Mouse (Mus musculus) liver, adult 2 months (tissue): ENCODE measurements around the gene Arhgap42. TPM values are rescaled to one million over a fixed set of nuclear protein-coding genes. Genes with fewer than 3 reads are reported as not detected.

Experiments
- DNase-seq: peaks from one replicate; pipeline ENCODE4 v3.0.0-alpha.2; 2011; ENCODE audit warnings: low read depth, low spot score; ENCODE audit errors: extremely low read depth
- H3K27ac ChIP-seq: fragments of 200-500 bp; replicated peaks from 2 replicates; pipeline ENCODE4 v1.5.1; 2012; ENCODE audit warnings: low read depth, mild to moderate bottlenecking, control low read depth, inconsistent platforms, low read length; ENCODE audit not compliant: insufficient read depth
- H3K27me3 ChIP-seq: fragments of 200-500 bp; 2 replicates; pipeline ENCODE4 v1.6.1; 2012; ENCODE audit warnings: mild to moderate bottlenecking, moderate library complexity, low read length, inconsistent platforms; ENCODE audit not compliant: control insufficient read depth, insufficient read depth
- H3K36me3 ChIP-seq: fragments of 200-500 bp; 2 replicates; pipeline ENCODE4 v1.6.1; 2012; ENCODE audit warnings: low read length, inconsistent platforms; ENCODE audit not compliant: control insufficient read depth, insufficient read depth
- H3K4me1 ChIP-seq: fragments of 200-500 bp; 2 replicates; pipeline ENCODE4 v1.6.1; 2011; ENCODE audit warnings: low read length; ENCODE audit not compliant: control insufficient read depth, insufficient read depth
- H3K4me3 ChIP-seq: fragments of 200-500 bp; 2 replicates; pipeline ENCODE4 v1.5.1; 2011; ENCODE audit warnings: low read depth, mild to moderate bottlenecking, control low read depth, low read length, moderate library complexity; ENCODE audit not compliant: insufficient read depth
- H3K79me2 ChIP-seq: fragments of 200-500 bp; 2 replicates; pipeline ENCODE4 v1.6.1; 2012; ENCODE audit warnings: inconsistent platforms, mild to moderate bottlenecking, low read length, moderate library complexity; ENCODE audit not compliant: control insufficient read depth, insufficient read depth
- H3K9ac ChIP-seq: fragments of 200-500 bp; 2 replicates; pipeline ENCODE4 v1.6.1; 2012; ENCODE audit warnings: low read depth, mild to moderate bottlenecking, control low read depth, inconsistent platforms, low read length
- CTCF ChIP-seq: fragments of 200-500 bp; IDR thresholded peaks from 2 replicates; pipeline ENCODE4 v1.5.1; 2011; ENCODE audit warnings: low read depth, low read length, control low read depth
- POLR2A ChIP-seq: fragments of 200-500 bp; IDR thresholded peaks from 2 replicates; pipeline ENCODE4 v1.6.1; 2011; ENCODE audit warnings: low read length, control low read depth; ENCODE audit not compliant: insufficient read depth; ENCODE audit errors: extremely low read depth
- WGBS: fragments of 180-500 bp; shearing (Covaris S2); methylation state at CpG from one replicate; pipeline ENCODE4 v1.1.7; 2018; 5-methylcytosine and 5-hydroxymethylcytosine counted together
- polyA plus RNA-seq: library from polyadenylated mRNA; depleted of rRNA; stranded (reverse); fragments of >200 nt; gene quantifications from 2 replicates; pipeline ENCODE4 v1.2.3, GENCODE M21; 2012
- total RNA-seq: library from RNA; depleted of rRNA; stranded (reverse); fragments of >200 nt; gene quantifications from 2 replicates; pipeline ENCODE4 v1.2.3, GENCODE M21; 2014

Arhgap42 gene
- total and polyA plus RNA-seq, 2 experiments = 21.8 to 28.1 TPM

- WGBS = 87% methylated on average over 2 of the region's 2 CpGs
- Histone ChIP-seq H3K27ac (no peak overlapping the region), H3K27me3 (no peaks in the 10 kb centered on the region), H3K36me3 (no peaks in the 10 kb centered on the region), H3K4me3 (no peak overlapping the region), H3K79me2 (no peaks in the 10 kb centered on the region), H3K9ac (no peak overlapping the region), H3K4me1 (no peaks in the 10 kb centered on the region)
- no peak for DNase-seq
- TF ChIP-seq CTCF = no peak
- no peak for TF ChIP-seq POLR2A
Observed at GRCm38 (mm10) chr9:9262479-9262878, 23.6 kb upstream of the Arhgap42 start.

GRCm38 (mm10) chr9:9254764-9255163 is 15.9 kb upstream of the Arhgap42 start:
- no peaks in the 10 kb centered on the region for H3K36me3 ChIP-seq
- H3K27me3 ChIP-seq = no peaks in the 10 kb centered on the region
- DNase-seq = no peak
- no peak overlapping the region for H3K9ac ChIP-seq
- 83% methylated on average over 1 of the region's 1 CpGs for WGBS
- H3K4me3 ChIP-seq = no peak overlapping the region
- TF ChIP-seq CTCF (no peak), POLR2A (no peak)
- no peak overlapping the region for H3K27ac ChIP-seq
- no peaks in the 10 kb centered on the region for H3K4me1 ChIP-seq
- no peaks in the 10 kb centered on the region for H3K79me2 ChIP-seq

GRCm38 (mm10) chr9:9248529-9248928 is 9.6 kb upstream of the Arhgap42 start:
- DNase-seq = peak; percentile 41
- Histone ChIP-seq H3K9ac (no peak overlapping the region), H3K27me3 (no peaks in the 10 kb centered on the region), H3K79me2 (no peaks in the 10 kb centered on the region), H3K36me3 (no peaks in the 10 kb centered on the region), H3K4me3 (no peak overlapping the region), H3K27ac (no peak overlapping the region), H3K4me1 (no peaks in the 10 kb centered on the region)
- WGBS = 40% methylated on average over 2 of the region's 2 CpGs
- TF ChIP-seq POLR2A (no peak), CTCF (no peak)

GRCm38 (mm10) chr9:9245994-9246393 is 7.1 kb upstream of the Arhgap42 start:
- Histone ChIP-seq H3K36me3 (no peaks in the 10 kb centered on the region), H3K79me2 (no peaks in the 10 kb centered on the region), H3K9ac (no peak overlapping the region), H3K4me1 (no peaks in the 10 kb centered on the region), H3K27ac (no peak overlapping the region), H3K27me3 (no peaks in the 10 kb centered on the region), H3K4me3 (no peak overlapping the region)
- no peak for DNase-seq
- no peak for TF ChIP-seq CTCF
- TF ChIP-seq POLR2A = no peak

- Histone ChIP-seq H3K36me3 (no peaks in the 10 kb centered on the region), H3K4me1 (no peaks in the 10 kb centered on the region), H3K9ac (no peak overlapping the region), H3K27me3 (no peaks in the 10 kb centered on the region), H3K27ac (no peak overlapping the region), H3K79me2 (no peaks in the 10 kb centered on the region), H3K4me3 (no peak overlapping the region)
- 78% methylated on average over 4 of the region's 4 CpGs for WGBS
- no peak for TF ChIP-seq CTCF
- TF ChIP-seq POLR2A = no peak
- no peak for DNase-seq
Observed at GRCm38 (mm10) chr9:9243834-9244233, 4.9 kb upstream of the Arhgap42 start.

- no peak overlapping the region for H3K4me3 ChIP-seq
- no peaks in the 10 kb centered on the region for H3K36me3 ChIP-seq
- 0 out of 2 replicates have a peak, but pooled peaks cover 2% of the 10 kb centered on the region for H3K4me1 ChIP-seq
- H3K79me2 ChIP-seq = peaks cover 9% of the 10 kb centered on the region; the same call in 1 of the 2 replicates
- no peak overlapping the region for H3K27ac ChIP-seq
- no peak overlapping the region for H3K9ac ChIP-seq
- no peak for TF ChIP-seq CTCF
- no peak for TF ChIP-seq POLR2A
- WGBS = 79% methylated on average over 7 of the region's 7 CpGs
- peak; percentile 76 for DNase-seq
- H3K27me3 ChIP-seq = no peaks in the 10 kb centered on the region
Observed at GRCm38 (mm10) chr9:9241202-9241795, 2.4 kb upstream of the Arhgap42 start.
